Mouse (Mus musculus) layer of hippocampus, adult 18-20 months (tissue): ENCODE data around the gene Slc15a1. TPM values are rescaled to one million over a fixed set of nuclear protein-coding genes. Genes with fewer than 3 reads are reported as not detected.

ENCODE experiments used
- DNase-seq, 2 experiments: peaks; one replicate each; pipeline ENCODE4 v3.0.0; 2022; ENCODE audit warnings: low spot score in 2 of 2
- long read RNA-seq: library from polyadenylated mRNA; stranded (forward); transcript quantifications from one replicate; pipeline ENCODE4 v2.0.0, GENCODE M21; 2021
- total RNA-seq, 2 experiments: library from RNA; stranded (reverse); gene quantifications; 2 replicates each; pipeline ENCODE4 v1.2.3; 2021

Slc15a1 gene
- not detected for total RNA-seq
- long read RNA-seq, partial matches to known transcripts = 0 of 1 reads
- long read RNA-seq, other reads (novel, unspliced or antisense) = 1 of 1 reads

- DNase-seq = no peak
Measured at GRCm38 (mm10) chr14:121504781-121505484, at the start of gene Slc15a1. Gene Slc15a1, minus strand, starts transcription at chr14:121505252.

GRCm38 (mm10) chr14:121553785-121554184, 48.7 kb upstream of the Slc15a1 start:
- DNase-seq = no peak

- DNase-seq = no peak
Measured at GRCm38 (mm10) chr14:121552586-121552985, 47.5 kb upstream of the Slc15a1 start.

GRCm38 (mm10) chr14:121549834-121550233, 44.8 kb upstream of the Slc15a1 start:
- no peak for DNase-seq

GRCm38 (mm10) chr14:121547745-121548144, 42.7 kb upstream of the Slc15a1 start:
- DNase-seq = no peak

- DNase-seq = no peak
Measured at GRCm38 (mm10) chr14:121546621-121547020, 41.6 kb upstream of the Slc15a1 start.

GRCm38 (mm10) chr14:121545551-121546331, 40.7 kb upstream of the Slc15a1 start:
- DNase-seq = no peak

GRCm38 (mm10) chr14:121541262-121541661, 36.2 kb upstream of the Slc15a1 start:
- DNase-seq = no peak

GRCm38 (mm10) chr14:121534501-121534900, 29.4 kb upstream of the Slc15a1 start:
- DNase-seq = no peak

GRCm38 (mm10) chr14:121530853-121531252, 25.8 kb upstream of the Slc15a1 start:
- DNase-seq = no peak

GRCm38 (mm10) chr14:121527883-121528282, 22.8 kb upstream of the Slc15a1 start:
- DNase-seq = no peak

- DNase-seq = no peak
Measured at GRCm38 (mm10) chr14:121527201-121527600, 22.1 kb upstream of the Slc15a1 start.

- no peak for DNase-seq
Measured at GRCm38 (mm10) chr14:121521709-121522108, 16.7 kb upstream of the Slc15a1 start.

GRCm38 (mm10) chr14:121516881-121517280, 11.8 kb upstream of the Slc15a1 start:
- no peak for DNase-seq

GRCm38 (mm10) chr14:121508929-121509328, 3.9 kb upstream of the Slc15a1 start:
- no peak for DNase-seq

GRCm38 (mm10) chr14:121506336-121506735, 1.3 kb upstream of the Slc15a1 start:
- no peak for DNase-seq

GRCm38 (mm10) chr14:121505485-121505860, 421 bp upstream of the Slc15a1 start:
- DNase-seq = no peak

- DNase-seq = no peak
Measured at GRCm38 (mm10) chr14:121500577-121500976, 4.5 kb downstream of the Slc15a1 start.

- DNase-seq = no peak
Measured at GRCm38 (mm10) chr14:121499769-121500168, 5.3 kb downstream of the Slc15a1 start.

- no peak for DNase-seq
Measured at GRCm38 (mm10) chr14:121497800-121498199, 7.3 kb downstream of the Slc15a1 start.

- no peak for DNase-seq
Measured at GRCm38 (mm10) chr14:121495741-121496140, 9.3 kb downstream of the Slc15a1 start.

GRCm38 (mm10) chr14:121495120-121495519, 9.9 kb downstream of the Slc15a1 start:
- DNase-seq = no peak
